Comparison of ENCODE assay signal across 11 mouse cellular contexts in genomic region chr12:104002569-104003237, GRCm38 (mm10). TPM values are rescaled to one million over a fixed set of nuclear protein-coding genes. Genes with fewer than 3 reads are reported as not detected.
A peak's percentile ranks its signal among the peaks of the same experiment; 100 is the strongest.
DNase-seq lines count a peak whose midpoint lies in the region; ATAC-seq and TF ChIP-seq lines count a peak whose summit lies in the region.
"Had no signal": no experiment of that assay in that cellular context is flagged by ENCODE, and none has a peak within 500 bp of the region (broad histone marks: within the 10 kb centered on the region; RNA-seq: fewer than 3 reads in every experiment).

No protein-coding gene starts in this region.

- H3K27me3 ChIP-seq in liver, postnatal 0 days (ENCODE audit: insufficient read depth, low read length), result no peaks in the 10 kb centered on the region
- H3K27me3 ChIP-seq in heart, embryonic 14.5 days (ENCODE audit: control insufficient read depth, insufficient read depth, low read length), result peaks cover 7% of the 10 kb centered on the region; the same call in 1 of the 2 replicates
- H3K27me3 ChIP-seq: midbrain, embryonic 12.5 days had no signal

- ATAC-seq in liver, postnatal 0 days, result peak; percentile 47; the same call in 1 of the 2 replicates
- ATAC-seq in heart, embryonic 14.5 days (ENCODE audit: insufficient number of reproducible peaks, insufficient read depth, low FRiP score, low read depth), result peak; percentile 76
- no peak for ATAC-seq in megakaryocyte-erythroid progenitor cell, adult 5-6 weeks (replicated peaks; ENCODE audit: low FRiP score, low TSS enrichment, poor library complexity, severe bottlenecking)

- no peak for TF ChIP-seq CTCF in liver, postnatal 0 days (IDR thresholded peaks at IDR 0.05; ENCODE audit: low read depth)

- H3K9me3 ChIP-seq in liver, postnatal 0 days (ENCODE audit: low read length), result 0 out of 2 replicates have a peak, but pooled peaks cover 4% of the 10 kb centered on the region
- no peaks in the 10 kb centered on the region for H3K9me3 ChIP-seq in heart, embryonic 14.5 days (ENCODE audit: control insufficient read depth, low read length)
- H3K9me3 ChIP-seq: midbrain, embryonic 12.5 days had no signal

- TF ChIP-seq EP300 in liver, postnatal 0 days (IDR thresholded peaks at IDR 0.05; ENCODE audit: low read depth), result no peak

- no peak overlapping the region for H3K4me3 ChIP-seq in liver, postnatal 0 days (ENCODE audit: low read depth, low read length)
- no peak overlapping the region for H3K4me3 ChIP-seq in heart, embryonic 14.5 days (ENCODE audit: control insufficient read depth in 1 of 2, insufficient read depth in 1 of 2, low read depth in 1 of 2, low read length in 2 of 2)
- H3K4me3 ChIP-seq: midbrain, embryonic 12.5 days had no signal

- no peaks in the 10 kb centered on the region for H3K36me3 ChIP-seq in liver, postnatal 0 days (replicated peaks; ENCODE audit: insufficient read depth, low read length)
- no peaks in the 10 kb centered on the region for H3K36me3 ChIP-seq in heart, embryonic 14.5 days (ENCODE audit: control insufficient read depth, insufficient read depth, low read length)
- H3K36me3 ChIP-seq: midbrain, embryonic 12.5 days had no signal

- 51% methylated on average over 10 of the region's 10 CpGs for WGBS in liver, postnatal 0 days (ENCODE audit: insufficient replicate concordance)
- 40% methylated on average over 10 of the region's 10 CpGs for WGBS in heart, embryonic 14.5 days
- 18% methylated on average over 10 of the region's 10 CpGs for WGBS in large intestine, adult 2 months

- peak overlapping the region; percentile 29; the same call in 1 of the 2 replicates for H3K27ac ChIP-seq in liver, postnatal 0 days (ENCODE audit: low read depth)
- peak overlapping the region; percentile 53 to 66 for H3K27ac ChIP-seq in heart, embryonic 14.5 days (replicated peaks in 1 of 2; ENCODE audit: control insufficient read depth in 1 of 2, insufficient read depth in 1 of 2, low read depth in 2 of 2, low read length in 2 of 2)
- H3K27ac ChIP-seq: midbrain, embryonic 12.5 days had no signal

- H3K4me2 ChIP-seq in liver, postnatal 0 days (ENCODE audit: low read depth, low read length), result 0 out of 2 replicates have a peak overlapping the region, but pooled peaks have one; percentile 22
- H3K4me2 ChIP-seq in heart, embryonic 14.5 days (ENCODE audit: low read length), result no peak overlapping the region
- H3K4me2 ChIP-seq: midbrain, embryonic 12.5 days had no signal

- peaks cover 11% of the 10 kb centered on the region for H3K4me1 ChIP-seq in liver, postnatal 0 days (ENCODE audit: insufficient read depth)
- H3K4me1 ChIP-seq in heart, embryonic 14.5 days (ENCODE audit: control insufficient read depth in 2 of 2, insufficient read depth in 2 of 2, low read length in 2 of 2), result peaks cover 3 to 7% of the 10 kb centered on the region in 2 experiments
- H3K4me1 ChIP-seq: midbrain, embryonic 12.5 days had no signal

- DNase-seq in liver, postnatal 0 days, result no peak
- DNase-seq in liver, result no peak
- peak; percentile 70 for DNase-seq in large intestine, adult 2 months (ENCODE audit: low read depth, low spot score)
- DNase-seq in urinary bladder, postnatal 25 days (ENCODE audit: low spot score), result peak; percentile 50
- no peak for DNase-seq in left cerebral cortex, adult 9 months (ENCODE audit: low spot score in 2 of 2)
- no peak for DNase-seq in layer of hippocampus, adult 9-11 months

- no peak overlapping the region for H3K9ac ChIP-seq in liver, postnatal 0 days (replicated peaks)
- no peak overlapping the region for H3K9ac ChIP-seq in heart, embryonic 14.5 days (ENCODE audit: low read length)
- H3K9ac ChIP-seq: midbrain, embryonic 12.5 days had no signal

RNA-seq across cellular contexts. Expression of gene Serpina9, which starts 10.9 kb away (rescaled TPM):
- 0.05 and 0.06 TPM in 2 replicates for polyA plus RNA-seq in liver, postnatal 0 days (2015; fragmentation: Nextera tagmentation; extraction: Ambion mirVana)
- 0.27 and 0.36 TPM in 2 replicates for polyA plus RNA-seq in heart, embryonic 14.5 days (2014; fragmentation: Nextera tagmentation; extraction: Ambion mirVana)
- 0.08 and 0.10 TPM in 2 replicates for polyA plus RNA-seq in large intestine, adult 2 months (2012; rRNA removed)
- total RNA-seq in megakaryocyte-erythroid progenitor cell, adult 5-6 weeks (2014; fragmentation: Nextera tagmentation), result not detected in 2 replicates
- total RNA-seq in megakaryocyte-erythroid progenitor cell, adult 5-6 weeks (2017), result not detected in 2 replicates
- total RNA-seq: common myeloid progenitor, adult 5-6 weeks had no signal

RNA-seq across cellular contexts. Expression of gene Serpina11, which starts 12.9 kb away (rescaled TPM):
- 224 and 244 TPM in 2 replicates for polyA plus RNA-seq in liver, postnatal 0 days (2015; fragmentation: Nextera tagmentation; extraction: Ambion mirVana)
- not detected in 2 replicates for polyA plus RNA-seq in heart, embryonic 14.5 days (2014; fragmentation: Nextera tagmentation; extraction: Ambion mirVana)
- polyA plus RNA-seq in large intestine, adult 2 months (2012; rRNA removed), result 0.14 and 0.23 TPM in 2 replicates
- total RNA-seq in megakaryocyte-erythroid progenitor cell, adult 5-6 weeks (2014; fragmentation: Nextera tagmentation), result not detected in 2 replicates
- total RNA-seq in megakaryocyte-erythroid progenitor cell, adult 5-6 weeks (2017), result not detected in 2 replicates
- total RNA-seq: common myeloid progenitor, adult 5-6 weeks; ES-E14 had no signal
- polyA plus RNA-seq: midbrain, embryonic 12.5 days had no signal

RNA-seq across cellular contexts. Expression of gene Serpina12, which starts 41.5 kb away (rescaled TPM):
- polyA plus RNA-seq in liver, postnatal 0 days (2015; fragmentation: Nextera tagmentation; extraction: Ambion mirVana), result 0.13 TPM in 2 replicates
- polyA plus RNA-seq in heart, embryonic 14.5 days (2014; fragmentation: Nextera tagmentation; extraction: Ambion mirVana), result not detected in 2 replicates
- 0.02 TPM in 1 of 2 replicates, not detected in the other for polyA plus RNA-seq in large intestine, adult 2 months (2012; rRNA removed)
- not detected in 2 replicates for total RNA-seq in megakaryocyte-erythroid progenitor cell, adult 5-6 weeks (2014; fragmentation: Nextera tagmentation)
- 0.28 TPM in 1 of 2 replicates, not detected in the other for total RNA-seq in megakaryocyte-erythroid progenitor cell, adult 5-6 weeks (2017)
- polyA plus RNA-seq: midbrain, embryonic 12.5 days had no signal

RNA-seq across cellular contexts. Expression of gene Serpina1e, which starts 43.9 kb away (rescaled TPM):
- polyA plus RNA-seq in liver, postnatal 0 days (2015; fragmentation: Nextera tagmentation; extraction: Ambion mirVana), result 4,259 and 4,481 TPM in 2 replicates
- polyA plus RNA-seq in heart, embryonic 14.5 days (2014; fragmentation: Nextera tagmentation; extraction: Ambion mirVana), result not detected in 2 replicates
- polyA plus RNA-seq in large intestine, adult 2 months (2012; rRNA removed), result 0.73 and 1.7 TPM in 2 replicates
- not detected in 2 replicates for total RNA-seq in megakaryocyte-erythroid progenitor cell, adult 5-6 weeks (2014; fragmentation: Nextera tagmentation)
- total RNA-seq in megakaryocyte-erythroid progenitor cell, adult 5-6 weeks (2017), result not detected in 2 replicates
- total RNA-seq: common myeloid progenitor, adult 5-6 weeks; ES-E14 had no signal
- polyA plus RNA-seq: midbrain, embryonic 12.5 days had no signal

Comparison
In these comparisons a context has a peak if more than half of its experiments do, and no peak if none do; other contexts are left out.
1. DNase-seq: peak in large intestine, adult 2 months (single experiment) and urinary bladder, postnatal 25 days (single experiment); none in liver, postnatal 0 days (single experiment), liver (single experiment), left cerebral cortex, adult 9 months (0 of 2) and layer of hippocampus, adult 9-11 months (single experiment).
2. RNA of gene Serpina11, which starts 12.9 kb away (polyA plus RNA-seq): 224 to 244 TPM in liver, postnatal 0 days; 0.14 to 0.23 TPM in large intestine, adult 2 months and not detected in heart, embryonic 14.5 days; every median in the first group is over 100 times any median in the second.